In the genomic region with DNA sequence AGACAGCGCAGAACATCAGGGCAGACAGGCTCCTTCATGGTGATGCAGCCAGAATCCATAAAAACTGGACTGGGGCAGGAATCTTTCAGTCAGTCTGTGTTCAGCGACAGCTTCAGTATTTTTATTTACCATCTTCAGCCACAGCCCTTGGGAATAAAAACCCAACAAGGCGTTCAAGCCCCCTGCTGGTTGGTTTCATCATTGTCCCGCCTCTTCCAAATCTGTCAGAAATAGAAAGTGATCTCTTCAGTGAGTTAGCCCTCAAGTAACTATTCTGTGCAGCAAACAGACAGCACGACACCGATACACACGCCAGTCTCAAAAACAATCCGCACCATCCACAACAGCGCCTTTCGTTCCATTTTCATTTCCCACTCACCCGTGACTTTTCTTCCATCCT, we compare ENCODE assay signal across 9 mouse cellular contexts. TPM values are rescaled to one million over a fixed set of nuclear protein-coding genes. Genes with fewer than 3 reads are reported as not detected.
DNase-seq lines count a peak whose midpoint lies in the region; ATAC-seq lines count a peak whose summit lies in the region.
"Had no signal": no experiment of that assay in that cellular context is flagged by ENCODE, and none has a peak within 500 bp of the region (broad histone marks: within the 10 kb centered on the region; RNA-seq: fewer than 3 reads in every experiment).

No protein-coding gene starts in this region.

- no peaks in the 10 kb centered on the region for H3K27me3 ChIP-seq in heart, embryonic 13.5 days (replicated peaks)
- H3K27me3 ChIP-seq: limb, embryonic 12.5 days had no signal

- H3K27ac ChIP-seq in heart, embryonic 13.5 days (replicated peaks): 0 out of 2 replicates have a peak overlapping the region, but pooled peaks have one; percentile 18
- H3K27ac ChIP-seq: limb, embryonic 12.5 days had no signal

- peaks cover 75% of the 10 kb centered on the region for H3K36me3 ChIP-seq in heart, embryonic 13.5 days

- H3K4me3 ChIP-seq in heart, embryonic 13.5 days: no peak overlapping the region
- H3K4me3 ChIP-seq: limb, embryonic 12.5 days had no signal

- no peak for ATAC-seq in heart, embryonic 13.5 days (ENCODE audit: extremely low read depth, insufficient number of reproducible peaks, low FRiP score, low TSS enrichment)
- 0 out of 2 replicates have a peak, but pooled peaks have one; percentile 30 for ATAC-seq in granulocyte monocyte progenitor cell, adult 5-6 weeks (replicated peaks; ENCODE audit: poor library complexity, severe bottlenecking)

- H3K9ac ChIP-seq in heart, embryonic 13.5 days: peak overlapping the region; percentile 42; the same call in 1 of the 2 replicates
- H3K9ac ChIP-seq: limb, embryonic 12.5 days had no signal

- no peak for DNase-seq in heart, adult 11 months
- DNase-seq in urinary bladder, postnatal 36 days (ENCODE audit: low spot score in 2 of 2): peak; percentile 38 to 40
- no peak for DNase-seq in urinary bladder, adult 18-20 months (ENCODE audit: low spot score in 2 of 2)
- peak; percentile 75 to 78 for DNase-seq in left cerebral cortex, postnatal 14 days (ENCODE audit: low spot score in 2 of 2)
- peak; percentile 21 to 41 for DNase-seq in right cerebral cortex, postnatal 36 days (ENCODE audit: low spot score in 2 of 2)
- no peak for DNase-seq in cerebellum, adult 8-10 months

- no peaks in the 10 kb centered on the region for H3K9me3 ChIP-seq in heart, embryonic 13.5 days
- H3K9me3 ChIP-seq: limb, embryonic 12.5 days had no signal

- H3K4me2 ChIP-seq in heart, embryonic 13.5 days: no peak overlapping the region
- H3K4me2 ChIP-seq: limb, embryonic 12.5 days had no signal

- intact Hi-C loops in left cerebral cortex, postnatal 14 days (cut with DNase I): loop anchor here (5.0 kb wide), 1 partner anchor 37 kb away; no protein-coding TSS in a partner anchor

- WGBS in heart, embryonic 13.5 days: 67% methylated on average over 11 of the region's 11 CpGs

- H3K4me1 ChIP-seq in heart, embryonic 13.5 days: peaks cover 25% of the 10 kb centered on the region
- H3K4me1 ChIP-seq: limb, embryonic 12.5 days had no signal

RNA-seq across cellular contexts. Expression of a gene that starts 14.6 kb away (rescaled TPM):
- 0.17 and 1.1 TPM in 2 replicates for polyA plus RNA-seq in heart, embryonic 13.5 days (2015; fragmentation: Nextera tagmentation; extraction: Ambion mirVana)
- total RNA-seq in granulocyte monocyte progenitor cell, adult 5-6 weeks (2014; fragmentation: Nextera tagmentation): not detected in 2 replicates
- total RNA-seq in granulocyte monocyte progenitor cell, adult 5-6 weeks (2017): not detected in 2 replicates
- not detected for total RNA-seq in left cerebral cortex, postnatal 14 days (2021)
- polyA plus RNA-seq: limb, embryonic 12.5 days had no signal

RNA-seq across cellular contexts. Expression of a gene that starts 26.0 kb away (rescaled TPM):
- 30.7 TPM in 2 replicates for polyA plus RNA-seq in heart, embryonic 13.5 days (2015; fragmentation: Nextera tagmentation; extraction: Ambion mirVana)
- 37.8 and 71.8 TPM in 2 replicates for total RNA-seq in granulocyte monocyte progenitor cell, adult 5-6 weeks (2014; fragmentation: Nextera tagmentation)
- total RNA-seq in granulocyte monocyte progenitor cell, adult 5-6 weeks (2017): 104 and 123 TPM in 2 replicates
- total RNA-seq in left cerebral cortex, postnatal 14 days (2021): 10 to 100 TPM; 34.3 to 34.9 TPM

RNA-seq across cellular contexts. Expression of a gene that starts 28.1 kb away (rescaled TPM):
- 16.8 and 17.9 TPM in 2 replicates for polyA plus RNA-seq in heart, embryonic 13.5 days (2015; fragmentation: Nextera tagmentation; extraction: Ambion mirVana)
- total RNA-seq in granulocyte monocyte progenitor cell, adult 5-6 weeks (2014; fragmentation: Nextera tagmentation): 24.9 and 34.0 TPM in 2 replicates
- total RNA-seq in granulocyte monocyte progenitor cell, adult 5-6 weeks (2017): 17.2 and 17.6 TPM in 2 replicates
- 10 to 100 TPM; 13.2 to 15.4 TPM for total RNA-seq in left cerebral cortex, postnatal 14 days (2021)

RNA-seq across cellular contexts. Expression of a gene that starts 36.2 kb away (rescaled TPM):
- 13.4 and 15.1 TPM in 2 replicates for polyA plus RNA-seq in heart, embryonic 13.5 days (2015; fragmentation: Nextera tagmentation; extraction: Ambion mirVana)
- total RNA-seq in granulocyte monocyte progenitor cell, adult 5-6 weeks (2014; fragmentation: Nextera tagmentation): 0.73 and 7.4 TPM in 2 replicates
- total RNA-seq in granulocyte monocyte progenitor cell, adult 5-6 weeks (2017): 0.09 TPM in 1 of 2 replicates, not detected in the other
- 10 to 100 TPM; 10.4 to 11.8 TPM for total RNA-seq in left cerebral cortex, postnatal 14 days (2021)

RNA-seq across cellular contexts. Expression of a gene that starts 47.7 kb away (rescaled TPM):
- 88.4 and 104 TPM in 2 replicates for polyA plus RNA-seq in heart, embryonic 13.5 days (2015; fragmentation: Nextera tagmentation; extraction: Ambion mirVana)
- total RNA-seq in granulocyte monocyte progenitor cell, adult 5-6 weeks (2014; fragmentation: Nextera tagmentation): 81.5 and 83.1 TPM in 2 replicates
- 48.6 and 54.3 TPM in 2 replicates for total RNA-seq in granulocyte monocyte progenitor cell, adult 5-6 weeks (2017)
- 10 to 100 TPM; 70.4 to 73.7 TPM for total RNA-seq in left cerebral cortex, postnatal 14 days (2021)

Comparison
In these comparisons a context has a peak if more than half of its experiments do, and no peak if none do; other contexts are left out.
1. DNase-seq: peak in urinary bladder, postnatal 36 days (2 of 2), left cerebral cortex, postnatal 14 days (2 of 2) and right cerebral cortex, postnatal 36 days (2 of 2); none in heart, adult 11 months (single experiment), urinary bladder, adult 18-20 months (0 of 2) and cerebellum, adult 8-10 months (single experiment).